Comparison of ENCODE assay signal across 28 mouse cellular contexts in the genomic region with DNA sequence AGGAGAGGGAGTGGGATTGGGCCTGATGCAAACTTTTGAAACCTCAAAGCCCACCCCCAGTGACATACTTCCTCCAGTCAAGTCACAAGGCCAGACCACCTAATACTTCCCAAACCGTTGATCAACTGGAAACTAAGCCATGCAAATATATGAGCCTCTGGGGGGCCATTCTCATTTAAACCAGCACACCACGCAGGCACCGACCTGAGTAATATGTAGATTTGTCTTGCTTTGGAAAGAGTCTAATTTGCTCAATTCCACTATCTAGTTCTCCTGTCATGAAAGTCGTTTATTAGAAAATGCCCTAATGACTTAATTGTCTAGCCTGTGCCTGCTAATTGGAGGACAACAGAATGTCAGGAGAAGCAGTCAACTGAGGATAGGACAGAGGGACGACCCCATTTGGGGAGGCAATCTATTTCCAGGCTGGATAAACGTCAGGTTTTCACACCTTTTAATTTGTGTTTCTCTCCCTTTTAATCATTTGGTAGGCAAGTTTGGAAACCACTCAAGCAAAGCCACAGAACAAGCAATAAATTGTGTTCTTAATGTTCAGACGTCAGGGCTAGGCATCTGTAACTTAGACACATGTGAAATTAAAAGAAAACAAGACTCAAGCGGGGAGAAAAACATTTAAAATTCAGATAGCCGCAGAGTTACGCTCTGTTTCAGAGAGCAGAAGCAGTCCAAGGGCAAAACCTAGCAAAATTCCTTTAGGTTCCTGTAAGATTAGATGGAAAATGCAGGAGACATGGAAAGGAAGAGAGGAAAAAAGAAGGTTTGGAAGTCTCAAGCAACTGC. TPM values are rescaled to one million over a fixed set of nuclear protein-coding genes. Genes with fewer than 3 reads are reported as not detected.
DNase-seq lines count a peak whose midpoint lies in the region; ATAC-seq and TF ChIP-seq lines count a peak whose summit lies in the region.
"Had no signal": no experiment of that assay in that cellular context is flagged by ENCODE, and none has a peak within 500 bp of the region (broad histone marks: within the 10 kb centered on the region; RNA-seq: fewer than 3 reads in every experiment).

No protein-coding gene starts in this region.

- peak overlapping the region; percentile 77 for H3K27ac ChIP-seq in kidney, embryonic 15.5 days
- H3K27ac ChIP-seq: embryonic facial prominence, embryonic 12.5 days; forebrain, embryonic 10.5 days; forebrain, embryonic 15.5 days; hindbrain, embryonic 15.5 days; left cerebral cortex, adult 2 months; liver, embryonic 14.5 days had no signal

- H3K4me2 ChIP-seq in kidney, embryonic 15.5 days = peak overlapping the region; percentile 20
- H3K4me2 ChIP-seq: embryonic facial prominence, embryonic 12.5 days; forebrain, embryonic 15.5 days; heart, embryonic 12.5 days; hindbrain, embryonic 15.5 days had no signal

- 7% methylated on average over 10 of the region's 10 CpGs for WGBS in kidney, embryonic 15.5 days

- ATAC-seq in kidney, embryonic 15.5 days (replicated peaks; ENCODE audit: low FRiP score) = peak; percentile 71
- no peak for ATAC-seq in granulocyte monocyte progenitor cell, adult 5-6 weeks (replicated peaks; ENCODE audit: poor library complexity, severe bottlenecking)
- ATAC-seq: forebrain, embryonic 15.5 days had no signal

- no peak overlapping the region for H3K4me3 ChIP-seq in kidney, embryonic 15.5 days (replicated peaks)
- H3K4me3 ChIP-seq in E14TG2a.4 (replicated peaks; ENCODE audit: low read length) = peak overlapping the region; percentile 27
- H3K4me3 ChIP-seq: embryonic facial prominence, embryonic 12.5 days; forebrain, embryonic 10.5 days; forebrain, embryonic 15.5 days; heart, embryonic 12.5 days; hindbrain, embryonic 15.5 days; left cerebral cortex, adult 2 months had no signal

- no peaks in the 10 kb centered on the region for H3K36me3 ChIP-seq in kidney, embryonic 15.5 days
- no peaks in the 10 kb centered on the region for H3K36me3 ChIP-seq in E14TG2a.4 (ENCODE audit: insufficient read depth, low read length)
- H3K36me3 ChIP-seq: embryonic facial prominence, embryonic 12.5 days; forebrain, embryonic 10.5 days; forebrain, embryonic 15.5 days; heart, embryonic 12.5 days; hindbrain, embryonic 15.5 days had no signal

- H3K9ac ChIP-seq in kidney, embryonic 15.5 days = no peak overlapping the region
- H3K9ac ChIP-seq: embryonic facial prominence, embryonic 12.5 days; forebrain, embryonic 15.5 days; heart, embryonic 12.5 days; hindbrain, embryonic 15.5 days; liver, embryonic 14.5 days had no signal

- no peaks in the 10 kb centered on the region for H3K9me3 ChIP-seq in kidney, embryonic 15.5 days (replicated peaks)
- peaks cover 19% of the 10 kb centered on the region for H3K9me3 ChIP-seq in E14TG2a.4 (ENCODE audit: low read length)
- H3K9me3 ChIP-seq: embryonic facial prominence, embryonic 12.5 days; forebrain, embryonic 10.5 days; forebrain, embryonic 15.5 days; heart, embryonic 12.5 days; hindbrain, embryonic 15.5 days had no signal

- no peaks in the 10 kb centered on the region for H3K27me3 ChIP-seq in kidney, embryonic 15.5 days
- no peaks in the 10 kb centered on the region for H3K27me3 ChIP-seq in E14TG2a.4 (ENCODE audit: insufficient read depth, low read length)
- H3K27me3 ChIP-seq: forebrain, embryonic 15.5 days; hindbrain, embryonic 15.5 days had no signal

- peaks cover 32% of the 10 kb centered on the region for H3K4me1 ChIP-seq in kidney, embryonic 15.5 days
- peaks cover 56% of the 10 kb centered on the region for H3K4me1 ChIP-seq in E14TG2a.4 (replicated peaks; ENCODE audit: low read depth, low read length)
- H3K4me1 ChIP-seq: embryonic facial prominence, embryonic 12.5 days; forebrain, embryonic 15.5 days; heart, embryonic 12.5 days; hindbrain, embryonic 15.5 days had no signal

- no peak for DNase-seq in kidney, adult 11 months
- peak; percentile 52 for DNase-seq in A20 (ENCODE audit: low read depth, low spot score)
- DNase-seq in ZHBTc4 (ENCODE audit: low read depth, low spot score) = peak; percentile 70
- no peak for DNase-seq in adrenal gland, adult 18-20 months (ENCODE audit: low spot score in 2 of 2)
- DNase-seq: adrenal gland, postnatal 10 days; B cell, adult 2 months; cerebellum, adult 8-10 months; cerebellum, postnatal 25 days; gastrocnemius, postnatal 25 days; heart, adult 18-20 months; kidney, adult 9 months; liver; lung, adult 2 months; lung, postnatal 10 days; midbrain, embryonic 14.5 days; right cerebral cortex, postnatal 4 days; thymus, adult 2 months; thymus, postnatal 36 days had no signal

- no peak for TF ChIP-seq CTCF in E14TG2a.4 (conservative IDR thresholded peaks at IDR 0.05; ENCODE audit: low read length)

RNA-seq across cellular contexts. Expression of gene Tnpo3, which starts 22.3 kb away (rescaled TPM):
- polyA plus RNA-seq in kidney, embryonic 15.5 days (2015; fragmentation: Nextera tagmentation; extraction: Ambion mirVana) = 91.3 and 93.2 TPM in 2 replicates
- 66.4 and 89.6 TPM in 2 replicates for total RNA-seq in granulocyte monocyte progenitor cell, adult 5-6 weeks (2014; fragmentation: Nextera tagmentation)
- total RNA-seq in granulocyte monocyte progenitor cell, adult 5-6 weeks (2017) = 74.5 and 77.2 TPM in 2 replicates
- total RNA-seq in adrenal gland, adult 18-20 months (2021) = 10 to 100 TPM; 59.3 to 60.6 TPM

Comparison
In these comparisons a context has a peak if more than half of its experiments do, and no peak if none do; other contexts are left out.
1. DNase-seq: peak in A20 (single experiment) and ZHBTc4 (single experiment); none in kidney, adult 11 months (single experiment) and adrenal gland, adult 18-20 months (0 of 2).